Mouse (Mus musculus): Measurements from ENCODE around the gene Supv3l1. TPM values are rescaled to one million over a fixed set of nuclear protein-coding genes. Genes with fewer than 3 reads are reported as not detected.

Gene Supv3l1
- total and polyA plus RNA-seq, 2 experiments from 2014 or later = 26.3 to 34.1 TPM

DNA sequence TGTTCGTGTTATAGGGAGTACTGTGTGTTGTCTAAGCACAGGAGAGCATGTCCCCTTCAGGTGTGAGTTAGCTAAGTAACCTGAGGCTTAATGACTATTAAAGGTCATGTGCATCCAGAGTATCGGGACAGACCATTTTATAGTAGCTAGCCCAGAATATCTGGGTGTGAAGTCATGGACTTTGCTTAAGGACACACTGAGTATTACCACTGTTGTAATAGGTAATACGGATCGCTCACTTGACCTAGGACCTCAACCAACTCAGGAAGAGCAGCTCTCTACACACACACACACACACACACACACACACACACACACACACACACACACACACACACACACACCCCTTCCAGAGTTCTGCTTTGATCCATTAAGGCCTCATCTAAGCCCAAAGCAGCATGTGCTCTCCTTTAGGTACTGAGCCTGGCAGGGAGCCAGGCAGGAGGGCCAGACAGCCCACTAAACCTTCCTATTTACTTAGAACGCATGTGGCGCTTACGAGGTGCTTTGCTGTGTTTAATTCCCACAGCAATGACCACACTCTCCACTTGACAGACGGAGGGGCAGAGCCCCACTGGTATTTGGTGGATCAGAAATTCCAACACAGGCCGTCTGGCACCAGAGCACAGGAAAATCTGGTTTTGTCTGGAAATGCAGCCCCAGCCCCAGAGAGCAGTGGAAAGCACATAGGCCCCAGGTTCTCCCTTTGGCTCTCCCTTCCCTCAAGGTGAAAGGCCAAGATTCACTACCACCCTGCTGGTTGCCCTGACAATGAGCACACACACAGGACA, 24.3 kb downstream of the Supv3l1 start:
- H3K27ac ChIP-seq (ENCODE audit: low read depth) = no peak overlapping the region
- TF ChIP-seq CTCF (IDR thresholded peaks at IDR 0.05; ENCODE audit: low read depth) (no peak), EP300 (IDR thresholded peaks at IDR 0.05; ENCODE audit: low read depth) (no peak)
- H3K9ac ChIP-seq (replicated peaks; ENCODE audit: low read depth, low read length) = no peak overlapping the region
- no peak; the same call in 1 of the 2 replicates for ATAC-seq (ENCODE audit: insufficient read depth, low read depth)
- no peaks in the 10 kb centered on the region for H3K27me3 ChIP-seq (ENCODE audit: control insufficient read depth, insufficient read depth, low read length)
- WGBS = 43% methylated on average over 9 of the region's 9 CpGs
- no peak overlapping the region for H3K4me3 ChIP-seq (ENCODE audit: low read depth, low read length)
- DNase-seq (ENCODE audit: low spot score) = peak; percentile 6
- no peak overlapping the region for H3K4me2 ChIP-seq (ENCODE audit: low read depth, low read length)
- H3K4me1 ChIP-seq (ENCODE audit: control insufficient read depth, insufficient read depth) = 0 out of 2 replicates have a peak, but pooled peaks cover 6% of the 10 kb centered on the region
- no peaks in the 10 kb centered on the region for H3K9me3 ChIP-seq (replicated peaks; ENCODE audit: control insufficient read depth, low read length)
- peaks cover 27% of the 10 kb centered on the region for H3K36me3 ChIP-seq (replicated peaks; ENCODE audit: control insufficient read depth, insufficient read depth, low read length)

DNA sequence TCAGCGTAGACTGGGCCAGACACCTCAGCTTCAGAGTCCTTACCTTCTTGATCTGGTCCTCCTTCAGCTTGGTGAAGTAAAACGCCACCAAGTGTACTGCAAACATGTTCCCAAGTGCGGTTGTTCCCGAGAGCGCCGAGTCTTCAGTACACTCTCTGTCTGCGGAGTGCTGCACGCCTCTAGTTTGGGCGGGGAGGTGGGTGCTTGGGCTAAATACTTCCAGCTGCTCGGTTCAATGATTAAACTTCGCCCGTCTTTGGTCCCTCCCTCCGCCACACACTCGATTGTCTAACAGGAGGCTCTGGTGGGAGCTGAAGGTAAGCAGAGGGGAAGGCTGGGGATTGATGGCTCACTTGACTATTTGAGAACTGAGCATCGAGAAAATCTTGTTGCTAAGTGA, 27.3 kb downstream of the Supv3l1 start, which contains the start of gene Hkdc1:
TSS of gene Hkdc1 (minus strand) at position 237 of the 400 bp plus-strand sequence.
- Histone ChIP-seq H3K27ac (ENCODE audit: low read depth) (no peak within 1 kb of the TSS), H3K4me3 (ENCODE audit: low read depth, low read length) (no peak within 1 kb of the TSS), H3K4me2 (ENCODE audit: low read depth, low read length) (no peak within 1 kb of the TSS), H3K36me3 (replicated peaks; ENCODE audit: control insufficient read depth, insufficient read depth, low read length) (no peaks in the 10 kb centered on the region), H3K9me3 (replicated peaks; ENCODE audit: control insufficient read depth, low read length) (no peaks in the 10 kb centered on the region), H3K9ac (replicated peaks; ENCODE audit: low read depth, low read length) (no peak within 1 kb of the TSS), H3K27me3 (ENCODE audit: control insufficient read depth, insufficient read depth, low read length) (no peaks in the 10 kb centered on the region), H3K4me1 (ENCODE audit: control insufficient read depth, insufficient read depth) (0 out of 2 replicates have a peak, but pooled peaks cover 6% of the 10 kb centered on the region)
- DNase-seq (ENCODE audit: low spot score) (no peak), ATAC-seq (ENCODE audit: insufficient read depth, low read depth) (no peak)
- WGBS = 66% methylated on average over 15 of the region's 15 CpGs
- TF ChIP-seq CTCF (IDR thresholded peaks at IDR 0.05; ENCODE audit: low read depth) = no peak

DNA sequence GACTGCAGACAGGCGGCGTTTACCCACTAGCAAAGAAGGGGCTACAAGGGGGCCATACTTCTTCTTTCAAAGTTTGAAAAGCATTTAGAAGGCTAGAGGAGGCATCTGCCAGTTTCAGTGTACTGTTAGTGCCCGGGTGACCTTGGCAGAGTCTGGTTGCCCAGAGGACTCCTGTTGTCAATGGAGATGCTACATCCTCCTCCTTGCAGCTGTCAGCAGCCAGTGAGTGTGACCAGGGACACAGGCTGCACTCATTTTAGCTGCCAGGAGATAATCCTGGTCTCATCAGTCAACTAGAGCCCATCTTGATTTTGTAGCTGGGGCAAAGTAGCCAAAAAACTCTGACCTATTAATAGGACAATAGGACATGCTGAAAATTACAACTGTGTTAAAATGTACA, 28.4 kb downstream of the Supv3l1 start:
- DNase-seq (ENCODE audit: low spot score) = peak; percentile 62
- H3K9me3 ChIP-seq (replicated peaks; ENCODE audit: control insufficient read depth, low read length) = no peaks in the 10 kb centered on the region
- no peak overlapping the region for H3K4me2 ChIP-seq (ENCODE audit: low read depth, low read length)
- H3K9ac ChIP-seq (replicated peaks; ENCODE audit: low read depth, low read length) = no peak overlapping the region
- WGBS = 50% methylated on average over 3 of the region's 3 CpGs
- no peaks in the 10 kb centered on the region for H3K27me3 ChIP-seq (ENCODE audit: control insufficient read depth, insufficient read depth, low read length)
- H3K36me3 ChIP-seq (replicated peaks; ENCODE audit: control insufficient read depth, insufficient read depth, low read length) = no peaks in the 10 kb centered on the region
- no peak for TF ChIP-seq EP300 (IDR thresholded peaks at IDR 0.05; ENCODE audit: low read depth)
- TF ChIP-seq CTCF (IDR thresholded peaks at IDR 0.05; ENCODE audit: low read depth) = no peak
- no peak overlapping the region for H3K27ac ChIP-seq (ENCODE audit: low read depth)
- H3K4me3 ChIP-seq (ENCODE audit: low read depth, low read length) = no peak overlapping the region
- 0 out of 2 replicates have a peak, but pooled peaks cover 6% of the 10 kb centered on the region for H3K4me1 ChIP-seq (ENCODE audit: control insufficient read depth, insufficient read depth)
- peak; percentile 77 for ATAC-seq (ENCODE audit: insufficient read depth, low read depth)

GRCm38 (mm10) chr10:62420399-62420798, 29.1 kb downstream of the Supv3l1 start:
- TF ChIP-seq EP300 (IDR thresholded peaks at IDR 0.05; ENCODE audit: low read depth) (no peak), CTCF (IDR thresholded peaks at IDR 0.05; ENCODE audit: low read depth) (no peak)
- no peaks in the 10 kb centered on the region for H3K27me3 ChIP-seq (ENCODE audit: control insufficient read depth, insufficient read depth, low read length)
- 61% methylated on average over 6 of the region's 6 CpGs for WGBS
- no peaks in the 10 kb centered on the region for H3K9me3 ChIP-seq (replicated peaks; ENCODE audit: control insufficient read depth, low read length)
- no peak for ATAC-seq (ENCODE audit: insufficient read depth, low read depth)
- no peak for DNase-seq (ENCODE audit: low spot score)
- H3K4me1 ChIP-seq (ENCODE audit: control insufficient read depth, insufficient read depth) = 0 out of 2 replicates have a peak, but pooled peaks cover 6% of the 10 kb centered on the region
- no peak overlapping the region for H3K4me3 ChIP-seq (ENCODE audit: low read depth, low read length)
- H3K4me2 ChIP-seq (ENCODE audit: low read depth, low read length) = no peak overlapping the region
- no peak overlapping the region for H3K27ac ChIP-seq (ENCODE audit: low read depth)
- H3K36me3 ChIP-seq (replicated peaks; ENCODE audit: control insufficient read depth, insufficient read depth, low read length) = no peaks in the 10 kb centered on the region
- no peak overlapping the region for H3K9ac ChIP-seq (replicated peaks; ENCODE audit: low read depth, low read length)

DNA sequence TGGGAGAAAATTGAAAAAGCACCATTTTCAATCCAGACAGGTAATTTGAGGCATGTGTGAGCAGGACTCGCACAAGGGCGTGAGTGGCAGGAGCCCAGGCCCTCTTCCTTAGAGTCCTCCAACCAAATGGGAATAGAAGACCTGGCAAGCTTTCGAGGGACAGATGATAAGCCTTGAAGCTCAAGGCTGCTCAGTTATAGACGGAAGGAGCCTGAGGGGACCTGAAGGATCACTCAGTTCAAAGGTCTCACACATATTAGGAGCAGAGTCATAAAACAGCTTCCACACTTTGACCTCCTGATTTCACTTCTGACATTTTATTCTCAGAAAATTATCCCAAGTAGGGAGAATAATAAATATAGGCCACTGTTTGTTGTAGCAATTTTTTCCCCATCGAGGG, 30.1 kb downstream of the Supv3l1 start:
- no peaks in the 10 kb centered on the region for H3K36me3 ChIP-seq (replicated peaks; ENCODE audit: control insufficient read depth, insufficient read depth, low read length)
- 0 out of 2 replicates have a peak, but pooled peaks cover 6% of the 10 kb centered on the region for H3K4me1 ChIP-seq (ENCODE audit: control insufficient read depth, insufficient read depth)
- H3K9ac ChIP-seq (replicated peaks; ENCODE audit: low read depth, low read length) = no peak overlapping the region
- no peaks in the 10 kb centered on the region for H3K9me3 ChIP-seq (replicated peaks; ENCODE audit: control insufficient read depth, low read length)
- TF ChIP-seq EP300 (IDR thresholded peaks at IDR 0.05; ENCODE audit: low read depth) (no peak), CTCF (IDR thresholded peaks at IDR 0.05; ENCODE audit: low read depth) (no peak)
- no peak for DNase-seq (ENCODE audit: low spot score)
- 78% methylated on average over 5 of the region's 5 CpGs for WGBS
- no peak overlapping the region for H3K4me2 ChIP-seq (ENCODE audit: low read depth, low read length)
- H3K27me3 ChIP-seq (ENCODE audit: control insufficient read depth, insufficient read depth, low read length) = no peaks in the 10 kb centered on the region
- H3K27ac ChIP-seq (ENCODE audit: low read depth) = no peak overlapping the region
- ATAC-seq (ENCODE audit: insufficient read depth, low read depth) = no peak
- H3K4me3 ChIP-seq (ENCODE audit: low read depth, low read length) = no peak overlapping the region
